Mouse (Mus musculus) midbrain, embryonic 14.5 days (tissue): ENCODE measurements around the gene Nceh1. TPM values are rescaled to one million over a fixed set of nuclear protein-coding genes. Genes with fewer than 3 reads are reported as not detected.
A peak's percentile ranks its signal among the peaks of the same experiment; 100 is the strongest.

ENCODE experiments used
- ATAC-seq: fragments of 200-750 bp; cut with Nextera tagmentation; 2 replicates; pipeline ENCODE4 v1.8.0; 2017; ENCODE audit warnings: moderate number of reproducible peaks, moderate library complexity; ENCODE audit not compliant: low FRiP score, low TSS enrichment
- DNase-seq: peaks from one replicate; pipeline ENCODE4 v3.0.0-alpha.2; 2015
- H3K27ac ChIP-seq: fragments of 300-500 bp; sonication (generic); replicated peaks from 2 replicates; pipeline ENCODE4 v1.5.1; 2014; ENCODE audit warnings: mild to moderate bottlenecking, low read depth, low read length, moderate library complexity
- H3K27me3 ChIP-seq: fragments of 300-500 bp; sonication (generic); 2 replicates; pipeline ENCODE4 v1.6.1; 2014; ENCODE audit warnings: low read length, control low read depth, mixed read lengths; ENCODE audit not compliant: control insufficient read depth, insufficient read depth
- H3K36me3 ChIP-seq: fragments of 300-500 bp; sonication (generic); 2 replicates; pipeline ENCODE4 v1.6.1; 2014; ENCODE audit warnings: low read length, control low read depth; ENCODE audit not compliant: control insufficient read depth, insufficient read depth
- H3K4me1 ChIP-seq: fragments of 300-500 bp; sonication (generic); 2 replicates; pipeline ENCODE4 v1.6.1; 2014; ENCODE audit warnings: mild to moderate bottlenecking, antibody characterized with exemption, low read length, control low read depth; ENCODE audit not compliant: control insufficient read depth, insufficient read depth
- H3K4me2 ChIP-seq: fragments of 300-500 bp; sonication (generic); 2 replicates; pipeline ENCODE4 v1.6.1; 2014; ENCODE audit warnings: mild to moderate bottlenecking, low read length, moderate library complexity
- H3K4me3 ChIP-seq: fragments of 300-500 bp; sonication (generic); replicated peaks from 2 replicates; pipeline ENCODE4 v1.5.1; 2014; ENCODE audit warnings: low read depth, low read length
- H3K9ac ChIP-seq: fragments of 300-500 bp; sonication (generic); replicated peaks from 2 replicates; pipeline ENCODE4 v1.6.1; 2014; ENCODE audit warnings: mild to moderate bottlenecking, low read length, moderate library complexity
- H3K9me3 ChIP-seq: fragments of 300-500 bp; sonication (generic); 2 replicates; pipeline ENCODE4 v1.6.1; 2016; ENCODE audit warnings: low read length, control low read depth, mixed read lengths; ENCODE audit not compliant: control insufficient read depth
- WGBS: fragments of 180-500 bp; shearing (Covaris S2); extraction: QIAGEN DNeasy Blood & Tissue Kit; methylation state at CpG from one replicate; pipeline ENCODE4 v1.1.7; 2014; 5-methylcytosine and 5-hydroxymethylcytosine counted together
- polyA plus RNA-seq: library from polyadenylated mRNA; unstranded; fragments of >200 nt; fragmentation: Nextera tagmentation; extraction: Ambion mirVana; gene quantifications from 2 replicates; pipeline ENCODE4 v1.2.1, GENCODE M21; 2014

Nceh1 gene
- 8.9 and 10.9 TPM in 2 replicates for polyA plus RNA-seq

DNA sequence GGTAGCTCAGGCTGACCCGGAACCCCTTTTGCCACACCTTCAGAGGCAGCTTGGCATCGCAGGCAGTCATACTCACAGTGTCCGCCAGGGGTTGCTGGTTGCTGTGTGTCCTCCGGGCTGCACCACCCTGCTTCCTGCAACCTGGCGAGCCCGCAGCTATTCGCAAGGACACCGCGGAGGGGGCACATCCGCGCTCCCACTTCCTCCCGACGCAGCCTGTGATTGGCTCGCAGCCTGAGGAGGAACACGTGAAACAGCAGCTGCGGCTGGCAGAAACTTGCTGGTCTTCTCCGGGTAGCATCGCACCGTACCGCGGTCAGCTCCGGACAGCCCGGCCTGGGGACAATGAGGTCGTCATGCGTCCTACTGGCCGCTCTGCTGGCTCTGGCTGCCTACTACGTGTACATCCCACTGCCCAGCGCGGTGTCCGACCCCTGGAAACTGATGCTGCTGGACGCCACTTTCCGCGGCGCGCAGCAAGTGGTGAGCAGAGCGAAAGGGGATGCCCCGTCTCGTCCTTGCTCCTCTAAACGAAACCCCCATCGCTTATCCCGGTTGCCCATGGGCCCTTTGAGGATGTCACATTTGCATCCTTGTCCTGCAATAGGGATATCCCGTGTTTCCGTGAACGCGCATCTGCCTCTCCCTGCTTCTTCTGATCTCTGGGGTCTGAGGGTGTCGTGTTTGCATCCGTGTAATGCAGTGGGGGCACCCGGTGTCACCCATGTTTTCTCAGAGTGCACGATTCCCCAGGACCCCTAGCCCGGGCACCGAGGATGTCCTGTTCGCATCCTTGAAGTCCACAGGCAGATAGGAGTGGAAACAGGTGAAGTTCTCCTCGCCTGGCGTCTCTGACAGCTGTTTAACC, at the start of gene Nceh1:
Nceh1 (plus strand) TSS at position 233 of the 868 bp plus-strand sequence.
- no peaks in the 10 kb centered on the region for H3K36me3 ChIP-seq
- H3K4me2 ChIP-seq = peak within 1 kb of the TSS; percentile 93
- no peaks in the 10 kb centered on the region for H3K4me1 ChIP-seq
- no peaks in the 10 kb centered on the region for H3K9me3 ChIP-seq
- ATAC-seq = peak; percentile 99
- under 1% methylated on average over 54 of the region's 54 CpGs for WGBS
- H3K9ac ChIP-seq = peak within 1 kb of the TSS; percentile 61
- peak within 1 kb of the TSS; percentile 13; the same call in 1 of the 2 replicates for H3K27ac ChIP-seq
- H3K4me3 ChIP-seq = peak within 1 kb of the TSS; percentile 66
- H3K27me3 ChIP-seq = no peaks in the 10 kb centered on the region
- peak; percentile 95 for DNase-seq

DNA sequence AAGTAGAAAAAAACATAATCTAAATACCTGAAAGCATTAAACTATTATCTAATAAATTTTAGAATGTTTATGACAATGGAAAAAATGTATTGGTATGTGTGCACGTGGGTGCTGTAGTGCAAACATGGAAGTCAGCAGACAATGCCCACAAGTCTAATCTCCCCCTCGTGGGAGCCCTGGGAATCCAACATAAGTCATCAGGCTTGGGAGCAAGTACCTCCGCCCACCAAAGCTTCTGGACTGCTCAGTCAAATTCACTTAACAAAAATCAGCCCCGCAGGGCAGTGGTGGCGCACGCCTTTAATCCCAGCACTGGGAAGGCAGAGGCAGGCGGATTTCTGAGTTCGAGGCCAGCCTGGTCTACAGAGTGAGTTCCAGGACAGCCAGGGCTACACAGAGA, 42.7 kb upstream of the Nceh1 start:
- Histone ChIP-seq H3K4me3 (no peak overlapping the region), H3K27me3 (no peaks in the 10 kb centered on the region), H3K4me1 (no peaks in the 10 kb centered on the region), H3K36me3 (peaks cover 16% of the 10 kb centered on the region; the same call in 1 of the 2 replicates), H3K9ac (no peak overlapping the region), H3K9me3 (no peaks in the 10 kb centered on the region), H3K4me2 (no peak overlapping the region), H3K27ac (no peak overlapping the region)
- DNase-seq (no peak), ATAC-seq (no peak)
- 90% methylated on average over 8 of the region's 8 CpGs for WGBS

- Histone ChIP-seq H3K27me3 (no peaks in the 10 kb centered on the region), H3K4me2 (no peak overlapping the region), H3K9ac (no peak overlapping the region), H3K4me3 (no peak overlapping the region), H3K9me3 (no peaks in the 10 kb centered on the region), H3K27ac (no peak overlapping the region), H3K36me3 (0 out of 2 replicates have a peak, but pooled peaks cover 4% of the 10 kb centered on the region), H3K4me1 (no peaks in the 10 kb centered on the region)
- WGBS = 92% methylated on average over 7 of the region's 7 CpGs
- DNase-seq = no peak
- no peak for ATAC-seq
These were observed 39.2 kb upstream of the Nceh1 start for GRCm38 (mm10) chr3:27143570-27143969.

GRCm38 (mm10) chr3:27145733-27146132, 37.0 kb upstream of the Nceh1 start:
- H3K4me2 ChIP-seq = no peak overlapping the region
- H3K9ac ChIP-seq = no peak overlapping the region
- no peaks in the 10 kb centered on the region for H3K9me3 ChIP-seq
- no peak overlapping the region for H3K27ac ChIP-seq
- no peak overlapping the region for H3K4me3 ChIP-seq
- H3K27me3 ChIP-seq = no peaks in the 10 kb centered on the region
- WGBS = 96% methylated on average over 7 of the region's 7 CpGs
- DNase-seq (no peak), ATAC-seq (no peak)
- H3K4me1 ChIP-seq = no peaks in the 10 kb centered on the region
- 0 out of 2 replicates have a peak, but pooled peaks cover 3% of the 10 kb centered on the region for H3K36me3 ChIP-seq

GRCm38 (mm10) chr3:27153191-27153671, 29.5 kb upstream of the Nceh1 start:
- DNase-seq (peak; percentile 19), ATAC-seq (peak; percentile 44; the same call in 1 of the 2 replicates)
- H3K9me3 ChIP-seq = no peaks in the 10 kb centered on the region
- peak overlapping the region; percentile 72 for H3K4me2 ChIP-seq
- H3K27ac ChIP-seq = no peak overlapping the region
- H3K4me3 ChIP-seq = peak overlapping the region; percentile 77
- H3K9ac ChIP-seq = peak overlapping the region; percentile 47
- H3K36me3 ChIP-seq = no peaks in the 10 kb centered on the region
- under 1% methylated on average over 31 of the region's 31 CpGs for WGBS
- no peaks in the 10 kb centered on the region for H3K27me3 ChIP-seq
- peaks cover 7% of the 10 kb centered on the region for H3K4me1 ChIP-seq

DNA sequence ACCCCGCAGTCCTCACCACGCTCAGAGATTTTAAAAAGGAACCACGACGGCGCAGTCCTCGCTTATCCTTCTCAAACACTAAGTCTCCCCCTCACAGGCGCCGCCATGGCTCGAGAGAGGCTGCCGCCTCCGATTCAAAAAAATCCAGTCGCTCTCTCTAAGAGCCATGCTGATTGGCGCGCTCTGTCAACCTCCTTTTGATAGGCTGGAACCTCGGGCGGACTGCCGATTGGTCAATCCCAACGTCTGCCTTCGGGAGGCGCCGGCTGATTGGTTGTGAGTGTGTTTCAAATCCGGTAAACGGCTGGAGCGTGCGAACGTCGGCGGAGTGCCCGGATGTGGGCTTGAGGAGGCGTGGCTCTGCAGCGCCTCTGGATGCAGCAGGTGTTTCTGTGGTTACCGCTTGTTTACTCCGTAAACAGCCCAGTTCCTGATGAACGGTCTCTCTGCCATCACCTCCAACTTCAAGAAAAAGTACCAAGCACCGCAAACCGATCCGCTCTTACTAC, 29.0 kb upstream of the Nceh1 start, which contains the start of gene Ect2:
Ect2 (minus strand) TSS at position 178 of the 509 bp plus-strand sequence.
- under 1% methylated on average over 37 of the region's 37 CpGs for WGBS
- 0 out of 2 replicates have a peak within 1 kb of the TSS, but pooled peaks have one; percentile 26 for H3K27ac ChIP-seq

DNA sequence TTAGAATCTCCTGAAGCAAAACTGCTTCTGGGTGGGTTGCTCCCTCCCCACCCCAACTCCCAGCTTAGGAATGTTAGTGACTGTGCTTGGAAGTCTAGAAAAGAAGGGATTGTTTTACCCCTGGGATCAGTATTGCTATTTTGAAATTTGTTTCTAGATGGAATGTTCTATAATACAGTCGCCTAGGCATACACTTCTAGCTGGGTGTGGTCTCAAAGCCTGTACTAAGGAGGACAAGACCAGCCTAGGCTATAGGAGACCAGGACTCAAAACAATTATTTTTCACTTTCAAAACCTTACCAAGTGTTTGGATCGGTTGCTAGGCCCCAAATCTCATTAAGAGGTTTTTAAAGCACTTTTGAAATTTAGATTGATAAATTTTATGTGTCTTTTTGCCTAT, 28.5 kb upstream of the Nceh1 start:
- DNase-seq (peak; percentile 2), ATAC-seq (peak; percentile 3; the same call in 1 of the 2 replicates)
- H3K27me3 ChIP-seq = no peaks in the 10 kb centered on the region
- peak overlapping the region; percentile 77 for H3K4me3 ChIP-seq
- H3K4me2 ChIP-seq = peak overlapping the region; percentile 49
- H3K36me3 ChIP-seq = no peaks in the 10 kb centered on the region
- WGBS = 53% methylated on average over 2 of the region's 2 CpGs
- H3K4me1 ChIP-seq = peaks cover 7% of the 10 kb centered on the region
- H3K9ac ChIP-seq = no peak overlapping the region; the same call in 1 of the 2 replicates
- no peaks in the 10 kb centered on the region for H3K9me3 ChIP-seq
- H3K27ac ChIP-seq = 0 out of 2 replicates have a peak overlapping the region, but pooled peaks have one; percentile 26

More for the DNA sequence above, 29.0 kb upstream of the Nceh1 start, which contains the start of gene Ect2:
- H3K27me3 ChIP-seq = no peaks in the 10 kb centered on the region
- peak within 1 kb of the TSS; percentile 72 for H3K4me2 ChIP-seq
- peaks cover 7% of the 10 kb centered on the region for H3K4me1 ChIP-seq
- DNase-seq (peak; percentile 100), ATAC-seq (peak; percentile 100)
- peak within 1 kb of the TSS; percentile 77 for H3K4me3 ChIP-seq
- H3K9me3 ChIP-seq = no peaks in the 10 kb centered on the region
- peak within 1 kb of the TSS; percentile 47 for H3K9ac ChIP-seq
- no peaks in the 10 kb centered on the region for H3K36me3 ChIP-seq

DNA sequence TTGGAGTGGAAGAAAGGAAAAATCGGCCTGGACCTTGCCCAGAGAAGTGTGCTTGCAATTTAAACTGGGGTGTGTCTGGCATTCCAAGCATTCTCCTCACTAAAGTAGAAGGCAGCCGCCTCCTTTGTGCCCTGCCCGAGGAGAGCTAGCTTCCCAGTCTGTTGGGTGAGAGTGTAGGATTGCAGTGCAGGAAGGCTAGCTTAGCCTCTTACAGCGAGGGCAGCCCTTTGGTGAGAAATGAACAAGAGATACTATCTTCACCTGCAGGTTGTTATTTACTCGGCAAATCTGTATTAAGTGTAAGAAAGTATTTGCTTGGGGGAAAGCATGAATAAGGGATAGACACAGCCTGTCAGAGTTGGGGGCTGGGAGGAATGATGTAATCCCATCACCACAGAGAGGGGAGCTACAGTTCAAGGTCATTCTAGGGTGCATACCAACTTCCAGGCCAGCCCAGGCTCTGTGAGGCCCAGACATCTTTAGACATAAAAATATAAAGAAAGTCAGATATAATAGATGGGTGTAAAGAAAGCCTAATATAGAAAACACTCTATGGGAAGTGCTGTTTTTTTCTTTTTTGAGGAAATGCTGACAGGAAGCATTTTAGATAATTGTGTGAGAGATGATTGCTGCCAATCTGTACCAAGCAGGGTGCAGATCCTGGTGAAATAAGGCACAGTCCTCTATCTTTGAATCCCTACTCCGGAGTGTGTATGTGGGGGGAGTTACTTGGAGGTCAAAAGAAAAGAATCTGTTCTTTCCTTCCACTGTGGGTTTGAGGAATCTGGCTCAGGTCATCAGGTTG, 27.5 kb upstream of the Nceh1 start:
- DNase-seq (no peak), ATAC-seq (no peak)
- H3K4me2 ChIP-seq = no peak overlapping the region
- H3K27ac ChIP-seq = no peak overlapping the region
- no peaks in the 10 kb centered on the region for H3K36me3 ChIP-seq
- no peak overlapping the region for H3K4me3 ChIP-seq
- H3K4me1 ChIP-seq = peaks cover 7% of the 10 kb centered on the region
- 24% methylated on average over 6 of the region's 6 CpGs for WGBS
- H3K9ac ChIP-seq = no peak overlapping the region
- H3K9me3 ChIP-seq = no peaks in the 10 kb centered on the region
- no peaks in the 10 kb centered on the region for H3K27me3 ChIP-seq
